Mouse (Mus musculus): Measurements from ENCODE around the gene Adgrg1. TPM values are rescaled to one million over a fixed set of nuclear protein-coding genes. Genes with fewer than 3 reads are reported as not detected.

Gene Adgrg1
- polyA plus RNA-seq, 1 experiment from 2014 or later, result 51.1 TPM

- Histone ChIP-seq H3K4me2 (ENCODE audit: low read depth, low read length) (no peak overlapping the region), H3K27ac (ENCODE audit: low read length) (no peak overlapping the region), H3K27me3 (ENCODE audit: control insufficient read depth, insufficient read depth, low read length) (no peaks in the 10 kb centered on the region), H3K9ac (ENCODE audit: low read length) (no peak overlapping the region), H3K9me3 (replicated peaks; ENCODE audit: control insufficient read depth, low read length) (no peaks in the 10 kb centered on the region), H3K36me3 (ENCODE audit: control insufficient read depth, insufficient read depth, low read length) (no peaks in the 10 kb centered on the region), H3K4me3 (replicated peaks; ENCODE audit: low read length) (no peak overlapping the region), H3K4me1 (ENCODE audit: control insufficient read depth, insufficient read depth, low read length) (peaks cover 13% of the 10 kb centered on the region)
- no peak for ATAC-seq (ENCODE audit: insufficient read depth, low FRiP score)
- WGBS, result 77% methylated on average over 5 of the region's 5 CpGs
Measured at GRCm38 (mm10) chr8:94950458-94950857, 24.1 kb upstream of the Adgrg1 start.

GRCm38 (mm10) chr8:94952086-94952485, 22.5 kb upstream of the Adgrg1 start:
- Histone ChIP-seq H3K36me3 (ENCODE audit: control insufficient read depth, insufficient read depth, low read length) (no peaks in the 10 kb centered on the region), H3K27me3 (ENCODE audit: control insufficient read depth, insufficient read depth, low read length) (no peaks in the 10 kb centered on the region), H3K4me1 (ENCODE audit: control insufficient read depth, insufficient read depth, low read length) (peaks cover 13% of the 10 kb centered on the region), H3K4me3 (replicated peaks; ENCODE audit: low read length) (no peak overlapping the region), H3K9me3 (replicated peaks; ENCODE audit: control insufficient read depth, low read length) (no peaks in the 10 kb centered on the region), H3K27ac (ENCODE audit: low read length) (no peak overlapping the region), H3K4me2 (ENCODE audit: low read depth, low read length) (no peak overlapping the region), H3K9ac (ENCODE audit: low read length) (no peak overlapping the region)
- WGBS, result 72% methylated on average over 5 of the region's 5 CpGs
- ATAC-seq (ENCODE audit: insufficient read depth, low FRiP score), result no peak

GRCm38 (mm10) chr8:94953624-94954367, 20.8 kb upstream of the Adgrg1 start:
- H3K27me3 ChIP-seq (ENCODE audit: control insufficient read depth, insufficient read depth, low read length), result no peaks in the 10 kb centered on the region
- 60% methylated on average over 7 of the region's 7 CpGs for WGBS
- H3K4me2 ChIP-seq (ENCODE audit: low read depth, low read length), result no peak overlapping the region
- no peak overlapping the region for H3K9ac ChIP-seq (ENCODE audit: low read length)
- peak overlapping the region; percentile 91 for H3K27ac ChIP-seq (ENCODE audit: low read length)
- no peaks in the 10 kb centered on the region for H3K36me3 ChIP-seq (ENCODE audit: control insufficient read depth, insufficient read depth, low read length)
- no peaks in the 10 kb centered on the region for H3K9me3 ChIP-seq (replicated peaks; ENCODE audit: control insufficient read depth, low read length)
- ATAC-seq (ENCODE audit: insufficient read depth, low FRiP score), result no peak
- H3K4me3 ChIP-seq (replicated peaks; ENCODE audit: low read length), result no peak overlapping the region
- H3K4me1 ChIP-seq (ENCODE audit: control insufficient read depth, insufficient read depth, low read length), result peaks cover 13% of the 10 kb centered on the region

GRCm38 (mm10) chr8:94954368-94954737, 20.2 kb upstream of the Adgrg1 start:
- H3K4me2 ChIP-seq (ENCODE audit: low read depth, low read length), result peak overlapping the region; percentile 37
- peak; percentile 48; the same call in 1 of the 2 replicates for ATAC-seq (ENCODE audit: insufficient read depth, low FRiP score)
- no peaks in the 10 kb centered on the region for H3K27me3 ChIP-seq (ENCODE audit: control insufficient read depth, insufficient read depth, low read length)
- H3K4me3 ChIP-seq (replicated peaks; ENCODE audit: low read length), result no peak overlapping the region
- peaks cover 13% of the 10 kb centered on the region for H3K4me1 ChIP-seq (ENCODE audit: control insufficient read depth, insufficient read depth, low read length)
- H3K27ac ChIP-seq (ENCODE audit: low read length), result peak overlapping the region; percentile 91
- 47% methylated on average over 7 of the region's 7 CpGs for WGBS
- H3K9ac ChIP-seq (ENCODE audit: low read length), result no peak overlapping the region; the same call in 1 of the 2 replicates
- no peaks in the 10 kb centered on the region for H3K9me3 ChIP-seq (replicated peaks; ENCODE audit: control insufficient read depth, low read length)
- no peaks in the 10 kb centered on the region for H3K36me3 ChIP-seq (ENCODE audit: control insufficient read depth, insufficient read depth, low read length)

GRCm38 (mm10) chr8:94954921-94955758, 19.4 kb upstream of the Adgrg1 start:
- H3K9ac ChIP-seq (ENCODE audit: low read length), result no peak overlapping the region; the same call in 1 of the 2 replicates
- H3K36me3 ChIP-seq (ENCODE audit: control insufficient read depth, insufficient read depth, low read length), result no peaks in the 10 kb centered on the region
- H3K4me2 ChIP-seq (ENCODE audit: low read depth, low read length), result peak overlapping the region; percentile 37
- 0 out of 2 replicates have a peak overlapping the region, but pooled peaks have one; percentile 2 for H3K4me3 ChIP-seq (replicated peaks; ENCODE audit: low read length)
- peak; percentile 80; the same call in 1 of the 2 replicates for ATAC-seq (ENCODE audit: insufficient read depth, low FRiP score)
- peaks cover 13% of the 10 kb centered on the region for H3K4me1 ChIP-seq (ENCODE audit: control insufficient read depth, insufficient read depth, low read length)
- H3K9me3 ChIP-seq (replicated peaks; ENCODE audit: control insufficient read depth, low read length), result no peaks in the 10 kb centered on the region
- WGBS, result 17% methylated on average over 9 of the region's 9 CpGs
- peak overlapping the region; percentile 91 for H3K27ac ChIP-seq (ENCODE audit: low read length)
- no peaks in the 10 kb centered on the region for H3K27me3 ChIP-seq (ENCODE audit: control insufficient read depth, insufficient read depth, low read length)

GRCm38 (mm10) chr8:94956078-94956574, 18.4 kb upstream of the Adgrg1 start:
- no peaks in the 10 kb centered on the region for H3K36me3 ChIP-seq (ENCODE audit: control insufficient read depth, insufficient read depth, low read length)
- H3K4me1 ChIP-seq (ENCODE audit: control insufficient read depth, insufficient read depth, low read length), result peaks cover 13% of the 10 kb centered on the region
- H3K9ac ChIP-seq (ENCODE audit: low read length), result no peak overlapping the region
- H3K4me3 ChIP-seq (replicated peaks; ENCODE audit: low read length), result no peak overlapping the region
- H3K27ac ChIP-seq (ENCODE audit: low read length), result peak overlapping the region; percentile 72; the same call in 1 of the 2 replicates
- no peaks in the 10 kb centered on the region for H3K9me3 ChIP-seq (replicated peaks; ENCODE audit: control insufficient read depth, low read length)
- peak; percentile 58 for ATAC-seq (ENCODE audit: insufficient read depth, low FRiP score)
- H3K27me3 ChIP-seq (ENCODE audit: control insufficient read depth, insufficient read depth, low read length), result no peaks in the 10 kb centered on the region
- no peak overlapping the region for H3K4me2 ChIP-seq (ENCODE audit: low read depth, low read length)
- WGBS, result 43% methylated on average over 1 of the region's 1 CpGs

GRCm38 (mm10) chr8:94962201-94962600, 12.3 kb upstream of the Adgrg1 start:
- no peak overlapping the region for H3K27ac ChIP-seq (ENCODE audit: low read length)
- no peak overlapping the region for H3K4me3 ChIP-seq (replicated peaks; ENCODE audit: low read length)
- no peak overlapping the region for H3K4me2 ChIP-seq (ENCODE audit: low read depth, low read length)
- H3K36me3 ChIP-seq (ENCODE audit: control insufficient read depth, insufficient read depth, low read length), result no peaks in the 10 kb centered on the region
- H3K4me1 ChIP-seq (ENCODE audit: control insufficient read depth, insufficient read depth, low read length), result peaks cover 4% of the 10 kb centered on the region
- 65% methylated on average over 1 of the region's 1 CpGs for WGBS
- ATAC-seq (ENCODE audit: insufficient read depth, low FRiP score), result 0 out of 2 replicates have a peak, but pooled peaks have one; percentile 38
- no peaks in the 10 kb centered on the region for H3K27me3 ChIP-seq (ENCODE audit: control insufficient read depth, insufficient read depth, low read length)
- no peaks in the 10 kb centered on the region for H3K9me3 ChIP-seq (replicated peaks; ENCODE audit: control insufficient read depth, low read length)
- H3K9ac ChIP-seq (ENCODE audit: low read length), result no peak overlapping the region

GRCm38 (mm10) chr8:94964828-94965227, 9.7 kb upstream of the Adgrg1 start:
- 26% methylated on average over 10 of the region's 10 CpGs for WGBS
- Histone ChIP-seq H3K9ac (ENCODE audit: low read length) (no peak overlapping the region), H3K4me2 (ENCODE audit: low read depth, low read length) (no peak overlapping the region), H3K27ac (ENCODE audit: low read length) (no peak overlapping the region), H3K36me3 (ENCODE audit: control insufficient read depth, insufficient read depth, low read length) (no peaks in the 10 kb centered on the region), H3K27me3 (ENCODE audit: control insufficient read depth, insufficient read depth, low read length) (no peaks in the 10 kb centered on the region), H3K4me3 (replicated peaks; ENCODE audit: low read length) (no peak overlapping the region), H3K4me1 (ENCODE audit: control insufficient read depth, insufficient read depth, low read length) (peaks cover 5% of the 10 kb centered on the region), H3K9me3 (replicated peaks; ENCODE audit: control insufficient read depth, low read length) (no peaks in the 10 kb centered on the region)
- ATAC-seq (ENCODE audit: insufficient read depth, low FRiP score), result peak; percentile 57; the same call in 1 of the 2 replicates

- no peaks in the 10 kb centered on the region for H3K36me3 ChIP-seq (ENCODE audit: control insufficient read depth, insufficient read depth, low read length)
- H3K4me1 ChIP-seq (ENCODE audit: control insufficient read depth, insufficient read depth, low read length), result peaks cover 5% of the 10 kb centered on the region
- H3K27ac ChIP-seq (ENCODE audit: low read length), result peak overlapping the region; percentile 60; the same call in 1 of the 2 replicates
- H3K9me3 ChIP-seq (replicated peaks; ENCODE audit: control insufficient read depth, low read length), result no peaks in the 10 kb centered on the region
- no peaks in the 10 kb centered on the region for H3K27me3 ChIP-seq (ENCODE audit: control insufficient read depth, insufficient read depth, low read length)
- H3K9ac ChIP-seq (ENCODE audit: low read length), result no peak overlapping the region
- WGBS, result 20% methylated on average over 7 of the region's 7 CpGs
- no peak overlapping the region for H3K4me2 ChIP-seq (ENCODE audit: low read depth, low read length)
- ATAC-seq (ENCODE audit: insufficient read depth, low FRiP score), result no peak
- H3K4me3 ChIP-seq (replicated peaks; ENCODE audit: low read length), result no peak overlapping the region
Measured at GRCm38 (mm10) chr8:94966578-94966977, 8.0 kb upstream of the Adgrg1 start.

Measured in stomach, embryonic 16.5 days (tissue).